Mouse (Mus musculus) stomach, embryonic 16.5 days (tissue): ENCODE data around the gene Ube2g2. TPM values are rescaled to one million over a fixed set of nuclear protein-coding genes. Genes with fewer than 3 reads are reported as not detected.
A peak's percentile ranks its signal among the peaks of the same experiment; 100 is the strongest.

Experiments
- ATAC-seq: fragments of 200-750 bp; cut with Nextera tagmentation; 2 replicates; pipeline ENCODE4 v1.8.0; 2017; ENCODE audit warnings: moderate number of reproducible peaks, moderate TSS enrichment; ENCODE audit not compliant: insufficient read depth, low FRiP score
- H3K27ac ChIP-seq: fragments of 300-500 bp; sonication (generic); 2 replicates; pipeline ENCODE4 v1.5.1; 2014; ENCODE audit warnings: low read length
- H3K27me3 ChIP-seq: fragments of 300-500 bp; sonication (generic); 2 replicates; pipeline ENCODE4 v1.6.1; 2014; ENCODE audit warnings: low read length, control low read depth, mixed read lengths; ENCODE audit not compliant: control insufficient read depth, insufficient read depth
- H3K36me3 ChIP-seq: fragments of 300-500 bp; sonication (generic); 2 replicates; pipeline ENCODE4 v1.6.1; 2014; ENCODE audit warnings: low read length; ENCODE audit not compliant: control insufficient read depth, insufficient read depth
- H3K4me1 ChIP-seq: fragments of 300-500 bp; sonication (generic); 2 replicates; pipeline ENCODE4 v1.6.1; 2014; ENCODE audit warnings: low read length, control low read depth, mixed read lengths; ENCODE audit not compliant: control insufficient read depth, insufficient read depth
- H3K4me2 ChIP-seq: fragments of 300-500 bp; sonication (generic); 2 replicates; pipeline ENCODE4 v1.6.1; 2014; ENCODE audit warnings: low read depth, low read length, mixed read lengths
- H3K4me3 ChIP-seq: fragments of 300-500 bp; sonication (generic); replicated peaks from 2 replicates; pipeline ENCODE4 v1.5.1; 2014; ENCODE audit warnings: mild to moderate bottlenecking, low read length
- H3K9ac ChIP-seq: fragments of 300-500 bp; sonication (generic); 2 replicates; pipeline ENCODE4 v1.6.1; 2014; ENCODE audit warnings: low read length
- H3K9me3 ChIP-seq: fragments of 300-500 bp; sonication (generic); replicated peaks from 2 replicates; pipeline ENCODE4 v1.6.1; 2016; ENCODE audit warnings: low read length, control low read depth; ENCODE audit not compliant: control insufficient read depth
- WGBS: fragments of 180-500 bp; shearing (Covaris S2); extraction: QIAGEN DNeasy Blood & Tissue Kit; methylation state at CpG from one replicate; pipeline ENCODE4 v1.1.7; 2014; 5-methylcytosine and 5-hydroxymethylcytosine counted together
- polyA plus RNA-seq: library from polyadenylated mRNA; unstranded; fragments of >200 nt; fragmentation: Nextera tagmentation; extraction: Ambion mirVana; gene quantifications from 2 replicates; pipeline ENCODE4 v1.2.1, GENCODE M21; 2015

The Ube2g2 gene
- 78.0 and 82.4 TPM in 2 replicates for polyA plus RNA-seq

- H3K27me3 ChIP-seq = no peaks in the 10 kb centered on the region
- H3K4me2 ChIP-seq = peak within 1 kb of the TSS; percentile 86
- peaks cover 37% of the 10 kb centered on the region for H3K4me1 ChIP-seq
- H3K36me3 ChIP-seq = peaks cover 5% of the 10 kb centered on the region; the same call in 1 of the 2 replicates
- no peaks in the 10 kb centered on the region for H3K9me3 ChIP-seq
- H3K9ac ChIP-seq = peak within 1 kb of the TSS; percentile 99
- peak; percentile 92 for ATAC-seq
- peak within 1 kb of the TSS; percentile 95 for H3K27ac ChIP-seq
- under 1% methylated on average over 96 of the region's 96 CpGs for WGBS
- H3K4me3 ChIP-seq = peak within 1 kb of the TSS; percentile 97
Measured at GRCm38 (mm10) chr10:77622055-77622988, at the start of gene Ube2g2. Gene Ube2g2, plus strand, starts transcription at chr10:77622275.

- Histone ChIP-seq H3K27ac (no peak overlapping the region), H3K9ac (no peak overlapping the region), H3K9me3 (no peaks in the 10 kb centered on the region), H3K4me1 (no peaks in the 10 kb centered on the region), H3K27me3 (no peaks in the 10 kb centered on the region), H3K36me3 (no peaks in the 10 kb centered on the region), H3K4me3 (no peak overlapping the region), H3K4me2 (no peak overlapping the region)
- ATAC-seq = no peak
- 61% methylated on average over 1 of the region's 1 CpGs for WGBS
Measured at GRCm38 (mm10) chr10:77573162-77573561, 48.9 kb upstream of the Ube2g2 start.

DNA sequence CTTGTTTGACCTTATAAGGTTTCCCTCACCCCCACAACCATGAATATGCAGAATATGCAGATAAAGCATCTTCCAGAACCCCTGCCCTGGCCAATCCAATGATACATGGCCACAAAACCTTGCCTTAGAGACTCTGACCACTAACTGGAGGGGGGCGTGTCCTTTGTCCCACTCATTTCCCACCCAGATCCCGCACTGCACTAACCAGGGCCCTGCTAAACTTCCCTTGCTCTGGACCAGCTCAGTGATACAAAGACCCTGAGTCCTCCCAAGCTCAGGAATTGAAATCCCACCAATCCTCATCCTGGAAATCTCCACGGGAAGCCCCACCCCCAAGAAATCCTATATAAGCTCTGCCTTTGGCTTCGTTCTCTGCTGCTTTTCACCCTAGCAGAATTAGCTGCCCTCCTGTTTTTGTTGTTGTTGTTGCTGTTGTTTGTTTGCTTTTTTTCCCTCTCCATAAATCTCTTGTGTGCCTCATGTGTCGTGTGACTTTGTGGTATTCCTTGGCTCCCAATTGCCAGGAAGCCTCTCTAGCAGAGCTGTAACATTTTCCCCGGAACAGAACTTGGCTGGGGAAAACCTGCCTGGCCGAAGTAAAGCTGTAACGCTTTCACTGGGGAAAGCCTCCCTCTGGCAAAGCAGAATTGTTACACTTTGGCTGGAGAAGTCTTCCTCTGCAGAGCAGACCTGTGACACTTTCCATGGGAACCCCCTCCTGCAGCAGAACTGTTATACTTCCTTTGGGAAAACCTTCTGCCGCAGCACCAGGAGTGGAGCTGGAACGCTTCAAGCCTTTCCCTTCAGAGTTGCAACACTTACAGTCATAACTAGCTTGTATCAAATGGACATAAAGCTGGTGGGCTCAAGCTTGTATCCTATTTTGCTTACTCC is 41.8 kb upstream of the Ube2g2 start:
- no peak for ATAC-seq
- WGBS = 55% methylated on average over 10 of the region's 10 CpGs
- Histone ChIP-seq H3K4me1 (peaks cover 19% of the 10 kb centered on the region), H3K27me3 (no peaks in the 10 kb centered on the region), H3K9me3 (no peaks in the 10 kb centered on the region), H3K4me2 (no peak overlapping the region), H3K9ac (no peak overlapping the region), H3K36me3 (no peaks in the 10 kb centered on the region), H3K4me3 (no peak overlapping the region), H3K27ac (no peak overlapping the region; the same call in 1 of the 2 replicates)

GRCm38 (mm10) chr10:77581023-77581407 is 41.1 kb upstream of the Ube2g2 start:
- ATAC-seq = no peak
- Histone ChIP-seq H3K9ac (peak overlapping the region; percentile 77), H3K4me2 (peak overlapping the region; percentile 82), H3K36me3 (no peaks in the 10 kb centered on the region), H3K27ac (peak overlapping the region; percentile 80), H3K27me3 (no peaks in the 10 kb centered on the region), H3K4me3 (peak overlapping the region; percentile 68), H3K4me1 (peaks cover 19% of the 10 kb centered on the region), H3K9me3 (no peaks in the 10 kb centered on the region)
- WGBS = 6% methylated on average over 8 of the region's 8 CpGs

- peaks cover 25% of the 10 kb centered on the region for H3K4me1 ChIP-seq
- WGBS = under 1% methylated on average over 64 of the region's 64 CpGs
- peak; percentile 96 for ATAC-seq
- H3K4me2 ChIP-seq = peak within 1 kb of the TSS; percentile 94
- H3K27ac ChIP-seq = peak within 1 kb of the TSS; percentile 93
- no peaks in the 10 kb centered on the region for H3K9me3 ChIP-seq
- H3K36me3 ChIP-seq = no peaks in the 10 kb centered on the region
- no peaks in the 10 kb centered on the region for H3K27me3 ChIP-seq
- peak within 1 kb of the TSS; percentile 84 for H3K9ac ChIP-seq
- H3K4me3 ChIP-seq = peak within 1 kb of the TSS; percentile 68
Measured at GRCm38 (mm10) chr10:77581408-77582284, 40.4 kb upstream of the Ube2g2 start, which contains the start of gene Pttg1ip. Gene Pttg1ip, plus strand, starts transcription at chr10:77581720.

- peak overlapping the region; percentile 68 for H3K4me3 ChIP-seq
- peak overlapping the region; percentile 93 for H3K27ac ChIP-seq
- peak overlapping the region; percentile 84 for H3K9ac ChIP-seq
- WGBS = 2% methylated on average over 8 of the region's 8 CpGs
- no peaks in the 10 kb centered on the region for H3K9me3 ChIP-seq
- peaks cover 27% of the 10 kb centered on the region for H3K4me1 ChIP-seq
- peak overlapping the region; percentile 94 for H3K4me2 ChIP-seq
- no peaks in the 10 kb centered on the region for H3K27me3 ChIP-seq
- ATAC-seq = peak; percentile 48
- H3K36me3 ChIP-seq = no peaks in the 10 kb centered on the region
Measured at GRCm38 (mm10) chr10:77582285-77582618, 39.8 kb upstream of the Ube2g2 start.

- no peaks in the 10 kb centered on the region for H3K9me3 ChIP-seq
- no peak overlapping the region for H3K27ac ChIP-seq
- no peaks in the 10 kb centered on the region for H3K36me3 ChIP-seq
- H3K9ac ChIP-seq = no peak overlapping the region
- H3K4me3 ChIP-seq = peak overlapping the region; percentile 68; the same call in 1 of the 2 replicates
- peaks cover 32% of the 10 kb centered on the region for H3K4me1 ChIP-seq
- peak overlapping the region; percentile 94 for H3K4me2 ChIP-seq
- 60% methylated on average over 10 of the region's 10 CpGs for WGBS
- ATAC-seq = no peak
- no peaks in the 10 kb centered on the region for H3K27me3 ChIP-seq
Measured at GRCm38 (mm10) chr10:77583795-77584422, 38.2 kb upstream of the Ube2g2 start.

GRCm38 (mm10) chr10:77586637-77587036 is 35.4 kb upstream of the Ube2g2 start:
- Histone ChIP-seq H3K9ac (no peak overlapping the region), H3K4me1 (peaks cover 32% of the 10 kb centered on the region), H3K4me3 (no peak overlapping the region), H3K4me2 (no peak overlapping the region), H3K9me3 (no peaks in the 10 kb centered on the region), H3K27me3 (no peaks in the 10 kb centered on the region), H3K27ac (no peak overlapping the region), H3K36me3 (no peaks in the 10 kb centered on the region)
- ATAC-seq = no peak
- 85% methylated on average over 3 of the region's 3 CpGs for WGBS
